Mouse (Mus musculus): ENCODE measurements around the gene Slc16a9.

- TF ChIP-seq CTCF (IDR thresholded peaks at IDR 0.05; ENCODE audit: low read depth), result no peak
- no peak for TF ChIP-seq EP300 (IDR thresholded peaks at IDR 0.05; ENCODE audit: low read depth)
These were observed 47.1 kb downstream of the Slc16a9 start for GRCm38 (mm10) chr10:70292014-70292413.

All from liver, postnatal 0 days (tissue).